Mouse (Mus musculus) megakaryocyte-erythroid progenitor cell, adult 5-6 weeks (primary cell): ENCODE data around the gene Tcf19. TPM values are rescaled to one million over a fixed set of nuclear protein-coding genes. Genes with fewer than 3 reads are reported as not detected.

ENCODE experiments used
- ATAC-seq: replicated peaks from 2 replicates; pipeline ENCODE4 v1.8.0; 2016; ENCODE audit warnings: mild to moderate bottlenecking, inconsistent platforms; ENCODE audit not compliant: severe bottlenecking, poor library complexity, low FRiP score, low TSS enrichment
- total RNA-seq, 2 experiments: library from RNA; stranded (forward) in 1 of 2; stranded (reverse) in 1 of 2; fragments of 200-1000, 215-1000 nt in 1 of 2; fragments of >200 nt in 1 of 2; fragmentation: Nextera tagmentation in 1 of 2; gene quantifications; 2 replicates each; pipeline ENCODE4 v1.2.3; 2014 to 2017

The Tcf19 gene
- 18.8 and 27.5 TPM in 2 replicates for total RNA-seq (2014; fragmentation: Nextera tagmentation)
- total RNA-seq (2017), result 4.7 and 8.1 TPM in 2 replicates

DNA sequence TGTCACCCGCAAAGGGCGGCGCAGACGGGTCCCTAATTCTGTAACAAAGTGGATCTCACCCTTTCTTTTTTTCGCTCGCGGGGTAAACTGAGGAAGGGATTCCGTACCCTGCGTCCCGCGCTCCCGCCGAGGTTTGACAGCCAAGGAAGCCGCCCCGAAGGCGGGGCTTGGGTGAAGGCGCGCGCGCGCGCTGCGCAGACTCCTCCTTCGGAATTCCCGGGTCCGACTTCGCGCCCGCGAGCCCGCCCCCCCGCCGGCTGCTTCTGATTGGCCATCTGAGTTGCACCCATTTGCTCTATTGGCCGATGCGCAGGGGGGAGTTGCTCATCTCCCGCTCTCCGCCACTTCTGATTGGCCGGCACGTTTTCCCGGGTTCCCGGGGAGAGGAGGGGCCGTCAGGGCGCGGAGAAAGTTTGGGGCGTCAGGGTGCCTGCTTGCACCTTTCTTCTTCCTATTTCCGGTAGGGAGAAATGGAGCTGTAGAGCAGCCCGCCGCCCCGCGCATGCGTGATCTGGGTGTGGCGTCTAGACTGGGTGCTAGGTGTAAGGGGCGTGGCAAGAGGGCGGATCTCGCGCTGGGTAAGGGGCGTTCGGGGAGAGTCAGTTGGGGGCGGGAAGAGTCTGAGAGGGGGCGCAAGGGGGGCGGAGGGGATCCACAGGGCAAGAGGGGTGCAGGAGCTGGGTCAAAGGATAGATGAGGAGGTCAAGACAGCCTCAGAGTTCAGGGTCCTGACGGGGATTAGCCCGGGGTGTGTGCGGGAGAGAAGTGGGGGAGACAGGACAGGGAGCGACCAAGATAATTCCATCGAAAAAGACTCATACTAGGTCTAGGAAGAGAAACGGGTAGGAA lies at the start of gene Tcf19, which contains the start of gene Cchcr1:
Gene Tcf19, minus strand, starts transcription at position 173 of the 849 bp plus-strand sequence.
Gene Cchcr1, plus strand, starts transcription at position 449 of the 849 bp plus-strand sequence.
- ATAC-seq, result peak; percentile 95

DNA sequence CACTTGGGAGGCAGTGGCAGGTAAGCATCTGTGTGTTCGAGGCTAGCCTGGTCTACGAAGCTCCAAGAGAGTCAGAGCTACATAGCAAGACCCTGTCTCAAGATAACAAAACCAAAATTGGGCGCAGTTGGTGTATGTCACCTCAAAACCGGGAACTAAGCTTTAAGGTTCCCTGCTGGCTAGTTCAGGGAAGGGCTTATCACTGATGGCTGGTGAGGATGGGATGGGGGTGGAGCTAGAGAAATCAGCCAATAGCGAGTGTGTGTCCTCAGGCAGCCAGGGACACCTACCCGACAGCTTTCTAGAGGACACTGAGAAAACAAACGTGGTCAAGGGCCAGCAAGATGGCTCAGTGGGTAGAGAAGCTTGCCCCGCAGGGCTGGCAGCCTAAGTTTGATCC lies 41.6 kb upstream of the Tcf19 start:
- ATAC-seq, result no peak

DNA sequence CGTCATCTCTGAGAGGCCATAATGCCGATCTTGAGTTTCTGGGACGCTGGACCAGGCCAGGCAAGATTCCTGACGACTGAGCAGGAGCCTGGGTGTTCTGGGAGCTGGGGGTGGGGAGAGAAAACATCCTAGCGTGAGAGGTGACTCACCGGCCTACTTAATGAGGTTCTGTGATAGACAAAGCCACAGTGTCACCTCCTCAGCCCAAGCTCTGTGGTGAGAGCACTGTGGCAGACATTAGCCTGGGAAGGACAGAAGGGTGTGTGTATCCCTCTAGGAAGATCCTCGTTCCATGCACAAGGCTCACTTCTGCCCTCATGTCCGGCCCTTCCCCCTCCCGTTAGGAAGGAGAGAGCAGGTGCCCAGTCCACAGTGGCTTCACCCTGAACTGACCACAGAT lies 40.7 kb upstream of the Tcf19 start:
- ATAC-seq, result no peak

DNA sequence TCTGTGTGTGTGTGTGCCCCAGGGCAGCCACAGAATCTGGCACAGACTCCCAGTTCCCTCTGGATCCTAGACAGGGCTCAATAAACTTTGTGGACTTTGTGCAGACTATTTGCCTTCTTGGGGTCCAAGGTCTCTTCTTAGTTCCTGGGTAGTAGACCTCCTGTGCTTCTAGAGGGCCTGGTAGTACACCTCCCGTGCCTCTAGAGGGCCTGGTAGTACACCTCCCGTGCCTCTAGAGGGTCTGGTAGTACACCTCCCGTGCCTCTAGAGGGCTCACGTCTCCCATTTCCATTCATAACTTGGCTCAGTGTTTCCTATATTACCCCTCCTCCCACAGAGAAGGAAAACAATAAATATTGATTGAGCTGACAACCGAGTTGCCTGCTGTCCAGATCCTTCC lies 40.2 kb upstream of the Tcf19 start:
- ATAC-seq, result peak; percentile 86

DNA sequence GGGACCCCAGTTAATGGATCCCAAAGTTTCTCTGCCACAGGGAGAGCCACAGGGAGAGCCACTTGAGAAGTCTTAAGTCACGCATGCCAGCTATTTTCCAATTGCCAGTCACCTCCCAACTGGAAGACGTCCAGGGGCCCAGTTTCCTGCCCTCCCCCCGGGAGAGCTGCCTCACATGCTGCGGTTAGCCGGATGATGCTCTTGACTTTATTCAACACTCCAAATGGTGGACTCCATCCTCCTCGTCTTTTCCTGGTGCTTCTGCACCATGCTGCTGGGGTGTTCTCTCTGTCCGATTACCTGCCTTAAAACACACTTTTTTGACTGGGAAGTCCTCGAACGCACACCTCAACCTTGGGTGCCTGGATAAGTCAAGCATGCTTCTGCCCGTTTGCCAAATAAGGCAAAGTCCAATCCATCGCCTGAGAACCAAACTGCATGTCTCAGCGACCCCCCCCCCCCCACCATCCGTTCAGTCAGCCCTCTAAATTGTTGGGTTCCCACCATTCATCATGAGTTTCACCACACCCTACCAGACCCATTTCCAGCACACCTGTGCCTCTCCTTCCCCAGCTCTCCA lies 39.7 kb upstream of the Tcf19 start:
- no peak for ATAC-seq

DNA sequence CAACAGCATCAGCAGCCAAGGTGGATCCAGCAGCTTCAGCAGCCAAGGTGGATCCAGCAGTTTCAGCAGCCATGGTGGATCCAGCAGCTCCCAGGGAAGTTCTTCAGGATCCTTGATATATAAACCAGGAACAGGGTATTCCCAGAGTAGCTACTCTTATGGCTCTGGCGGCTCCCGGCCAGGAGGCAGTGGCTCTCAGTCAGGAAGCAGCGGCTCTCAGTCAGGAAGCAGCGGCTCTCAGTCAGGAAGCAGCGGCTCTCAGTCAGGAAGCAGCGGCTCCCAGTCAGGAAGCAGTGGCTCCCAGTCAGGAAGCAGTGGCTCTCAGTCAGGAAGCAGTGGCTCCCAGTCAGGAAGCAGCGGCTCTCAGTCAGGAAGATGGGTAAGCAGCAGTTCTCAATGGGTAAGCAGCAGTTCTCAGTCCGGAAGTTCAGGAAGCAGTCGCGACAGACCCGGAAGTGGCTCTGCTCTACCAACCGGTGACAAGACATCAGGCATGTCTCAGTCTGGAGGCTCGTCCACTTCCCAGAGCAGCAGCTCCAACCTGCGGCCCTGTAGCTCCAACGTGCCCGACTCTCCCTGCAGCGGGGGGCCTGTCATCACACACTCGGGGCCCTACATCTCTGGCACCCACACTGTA lies 38.3 kb upstream of the Tcf19 start:
- ATAC-seq, result no peak

DNA sequence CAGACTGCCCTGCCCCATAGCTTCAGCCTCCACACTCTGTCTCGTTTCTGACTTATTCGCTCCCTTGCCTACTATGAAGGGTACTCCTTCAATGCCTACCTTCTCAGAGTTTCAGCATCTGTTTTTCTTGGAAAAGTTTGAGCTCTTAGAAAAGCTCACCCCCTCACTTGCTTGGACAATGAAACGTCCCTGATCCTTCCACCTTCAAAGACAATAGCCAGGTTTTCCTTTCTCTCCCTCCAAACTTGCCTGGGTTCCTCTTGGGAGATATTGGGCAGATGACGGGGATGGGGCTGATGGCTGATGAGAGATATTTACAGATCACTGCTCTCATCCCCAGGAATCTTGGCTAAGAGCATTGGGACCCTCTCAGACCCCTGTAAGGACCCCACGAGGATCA lies 37.7 kb upstream of the Tcf19 start:
- ATAC-seq, result no peak

DNA sequence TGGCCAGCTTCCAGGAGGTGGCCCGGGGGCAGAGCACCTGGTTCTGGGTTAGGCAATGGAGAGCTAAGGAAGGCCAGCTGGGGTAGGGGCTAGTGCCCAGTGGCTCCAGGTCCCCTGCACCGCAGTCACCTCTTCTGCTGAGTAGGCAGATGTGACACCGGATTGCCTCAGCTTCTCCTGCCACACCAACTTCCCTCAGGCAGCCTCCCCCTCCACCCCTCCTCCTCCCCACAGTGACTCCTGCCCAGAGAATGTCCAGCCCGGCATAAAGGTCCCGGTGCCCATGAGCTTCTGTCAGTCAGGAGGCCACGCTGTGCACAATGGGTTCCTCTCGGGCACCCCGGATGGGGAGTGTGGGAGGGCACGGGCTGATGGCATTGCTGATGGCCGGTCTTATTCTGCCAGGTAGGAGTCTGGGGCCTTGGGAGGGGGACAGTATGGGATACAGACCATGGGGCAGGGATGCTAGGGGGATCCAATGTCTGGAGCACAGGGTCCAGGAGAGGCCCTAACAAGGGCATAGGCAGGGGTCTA lies 35.3 kb upstream of the Tcf19 start, which contains the start of gene Cdsn:
Gene Cdsn, plus strand, starts transcription at position 248 of the 534 bp plus-strand sequence.
- no peak for ATAC-seq

DNA sequence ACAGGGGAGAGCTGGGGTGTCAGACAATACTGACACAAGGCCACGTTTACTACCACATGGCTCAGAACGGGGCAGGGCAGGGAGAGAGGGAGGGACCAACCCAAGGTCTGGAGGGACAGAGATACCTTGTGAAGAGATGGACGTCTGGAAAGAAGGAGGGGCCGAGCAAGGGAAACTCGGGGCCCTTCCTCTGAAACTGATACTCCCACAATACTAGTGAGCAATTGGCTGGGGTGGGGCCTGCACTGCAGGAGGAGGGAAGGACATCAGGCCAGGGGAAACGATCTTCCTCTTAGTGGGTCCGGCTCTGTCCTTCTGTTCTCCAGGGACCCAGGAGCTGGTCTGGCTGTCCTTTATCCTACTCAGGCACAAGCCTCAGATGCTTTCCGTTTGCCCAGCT lies 34.2 kb upstream of the Tcf19 start:
- no peak for ATAC-seq

DNA sequence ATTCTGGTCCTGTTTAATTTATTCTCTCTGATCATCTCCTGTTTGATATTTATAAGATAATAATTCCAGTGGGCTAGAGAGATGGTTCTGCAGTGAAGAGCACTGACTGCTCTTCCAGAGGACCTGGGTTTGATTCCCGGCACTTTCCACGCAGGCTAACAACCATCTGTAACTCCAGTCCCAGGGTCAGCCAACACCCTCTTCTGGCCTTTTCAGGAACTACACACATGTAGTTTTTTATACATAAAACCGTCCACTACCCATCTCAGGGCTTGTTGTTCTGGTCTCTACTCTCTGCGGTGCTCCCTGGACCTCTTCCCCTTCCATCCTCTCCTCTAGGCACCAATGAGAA lies 33.5 kb upstream of the Tcf19 start:
- ATAC-seq, result no peak

DNA sequence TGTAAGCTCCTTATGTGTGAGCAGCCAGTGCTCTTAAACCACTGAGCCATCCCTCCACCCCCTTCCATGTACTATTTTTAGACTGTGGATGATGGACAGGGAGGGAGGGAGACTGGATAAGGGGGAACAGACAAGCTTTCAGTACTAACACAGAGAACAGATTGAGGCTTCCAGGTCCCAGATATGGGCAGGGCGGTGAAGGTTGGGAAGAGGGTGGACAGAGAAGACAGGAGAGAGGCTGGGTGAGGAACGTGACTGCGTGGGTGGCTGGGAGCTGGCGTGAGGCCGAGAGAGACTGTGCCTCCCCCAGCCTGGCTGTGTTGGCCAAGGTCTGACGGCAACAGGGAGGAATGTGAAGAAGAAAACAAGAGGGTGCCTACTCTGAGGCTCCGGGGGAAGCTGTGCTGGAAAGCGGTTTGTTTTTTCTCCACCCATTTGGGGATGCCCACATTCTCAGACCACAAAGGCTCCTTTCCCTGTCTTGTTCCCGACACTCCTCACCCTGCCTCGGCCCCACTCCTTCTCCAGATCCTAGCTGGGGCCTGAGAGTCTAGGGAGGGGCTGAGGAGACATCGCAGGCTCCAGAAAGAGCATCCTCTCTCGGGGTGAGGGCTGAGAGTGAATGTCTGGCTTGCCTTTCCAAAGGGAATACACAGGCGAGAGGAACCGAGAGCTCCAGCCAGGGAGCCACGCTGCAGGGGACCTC lies 33.0 kb upstream of the Tcf19 start:
- no peak for ATAC-seq

DNA sequence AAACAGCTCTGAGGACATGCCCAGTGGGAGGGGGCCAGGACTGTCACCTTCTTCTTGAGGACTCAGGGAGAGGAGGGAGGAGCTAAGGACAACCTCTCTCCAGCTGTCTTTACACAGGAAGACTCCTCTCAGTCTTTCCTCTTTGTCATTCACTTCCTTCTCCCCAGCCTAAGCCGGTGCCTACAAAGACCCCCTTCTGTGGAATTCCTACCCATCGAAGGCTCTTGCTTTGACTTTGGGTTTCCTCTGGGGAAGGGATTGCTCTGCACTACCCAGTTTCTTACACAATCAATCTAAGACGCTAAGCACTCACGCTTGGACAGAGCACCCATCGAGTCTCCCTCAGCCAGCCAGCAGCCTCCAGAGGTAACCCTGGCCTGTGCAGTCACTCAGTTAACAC lies 32.0 kb upstream of the Tcf19 start:
- no peak for ATAC-seq

DNA sequence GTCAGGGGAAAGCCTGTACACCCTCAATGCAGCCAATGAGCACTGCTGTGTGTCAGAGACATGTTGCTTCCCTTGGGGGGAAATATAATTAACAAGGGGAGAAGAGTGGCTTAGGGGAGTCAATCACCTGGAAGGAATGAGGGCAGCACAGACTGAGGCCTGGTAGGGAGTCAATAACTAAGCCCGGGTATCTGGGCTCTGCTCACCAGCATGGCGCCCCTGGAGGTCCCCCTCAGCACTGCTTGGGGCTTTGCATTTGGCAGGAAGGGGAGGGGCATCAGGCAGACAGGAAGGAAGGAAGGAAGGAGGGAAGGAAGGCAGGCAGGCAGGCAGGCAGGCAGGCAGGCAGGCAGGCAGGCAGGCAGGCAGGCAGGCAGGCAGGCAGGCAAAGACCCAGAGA lies 30.8 kb upstream of the Tcf19 start:
- no peak for ATAC-seq

DNA sequence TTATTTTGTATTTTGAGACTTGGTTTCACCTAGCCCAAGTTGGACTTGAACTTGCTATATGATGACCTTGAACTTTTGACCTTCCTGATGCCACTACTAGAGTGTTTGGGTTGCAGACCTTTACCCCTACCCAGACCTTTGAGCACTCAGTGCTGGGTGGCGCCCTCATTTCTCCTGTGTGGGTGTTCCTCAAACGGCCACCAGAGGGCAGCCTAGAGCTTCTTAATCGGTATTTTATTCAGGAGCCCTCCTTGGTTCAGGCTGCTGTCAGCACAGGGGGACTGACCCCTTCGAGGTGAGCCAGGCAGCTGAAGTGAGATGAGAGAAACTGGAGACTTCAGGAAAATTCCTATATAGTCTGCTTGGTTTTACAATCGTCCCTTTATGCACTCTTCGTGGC lies 28.1 kb upstream of the Tcf19 start:
- ATAC-seq, result peak; percentile 39

DNA sequence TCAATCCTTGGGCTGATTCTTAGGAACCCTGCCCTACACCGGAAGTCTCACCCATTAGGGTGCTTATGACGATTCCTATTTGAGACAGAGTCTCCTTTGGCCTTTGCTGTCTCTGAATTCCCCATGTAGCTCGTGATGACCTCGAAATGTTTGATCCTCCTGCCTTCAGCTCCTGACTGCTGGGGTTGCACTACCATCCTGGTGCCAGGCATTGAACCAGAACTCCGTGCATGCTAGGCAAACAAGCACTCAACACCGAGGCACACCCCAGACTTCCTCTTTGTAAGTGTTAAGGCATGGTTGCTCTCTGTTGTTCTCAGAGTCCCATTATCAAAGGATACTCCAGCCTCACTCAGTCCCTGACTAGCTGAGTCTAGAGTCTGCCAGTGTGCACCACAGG lies 27.4 kb upstream of the Tcf19 start:
- ATAC-seq, result no peak

DNA sequence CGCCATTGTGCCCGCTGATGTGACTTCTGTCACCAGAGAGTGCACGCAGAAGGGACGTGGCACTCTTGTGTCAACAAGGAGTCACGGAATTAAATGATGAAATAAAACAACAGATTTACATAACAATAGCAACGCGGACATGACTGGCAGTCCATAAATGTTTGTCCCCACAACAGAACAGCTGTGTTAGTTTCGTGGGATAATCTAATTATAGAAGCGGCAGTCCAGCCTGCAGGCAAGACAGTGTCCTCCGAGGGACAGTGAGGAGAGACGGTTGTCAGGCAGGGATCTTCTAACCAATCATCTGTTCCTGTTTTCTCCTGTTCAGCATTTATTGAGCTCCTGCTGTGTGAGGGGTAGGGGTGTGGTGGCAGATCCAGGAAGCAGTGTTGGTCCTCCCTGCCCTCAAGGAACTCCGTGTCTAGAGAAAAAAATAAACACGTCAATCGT lies 26.8 kb upstream of the Tcf19 start:
- ATAC-seq, result no peak

DNA sequence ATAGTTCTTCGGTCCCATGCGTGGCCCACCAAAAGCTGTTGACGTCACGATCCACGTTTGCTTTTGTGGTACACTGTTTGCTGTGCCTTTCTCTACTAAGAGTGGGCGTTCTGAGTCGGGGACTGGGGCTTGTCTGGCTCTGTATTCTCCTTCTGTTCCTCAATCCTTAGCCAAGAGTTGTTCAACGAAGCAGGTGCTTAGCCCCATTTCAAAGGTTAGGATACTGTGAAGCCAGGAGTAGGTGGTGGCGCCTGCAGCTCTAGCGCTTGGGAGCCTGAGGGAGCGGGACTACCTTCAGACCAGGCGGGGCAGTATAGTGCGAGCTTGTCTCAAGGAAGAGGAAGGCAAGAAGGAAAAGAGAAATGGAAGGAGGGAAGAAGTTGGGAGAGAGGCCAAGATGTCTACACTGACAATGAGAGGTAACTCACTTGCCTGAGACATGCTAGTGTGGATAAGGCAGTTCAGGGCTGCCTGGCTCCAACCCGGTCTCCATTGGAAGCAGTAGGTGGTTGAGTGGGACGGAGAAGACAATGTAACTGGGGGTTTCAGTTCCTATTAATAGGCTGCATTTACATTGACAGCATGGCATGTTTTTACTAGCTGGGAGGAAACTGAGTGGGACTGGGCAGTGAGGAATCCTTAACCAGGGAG lies 26.3 kb upstream of the Tcf19 start:
- ATAC-seq, result no peak

DNA sequence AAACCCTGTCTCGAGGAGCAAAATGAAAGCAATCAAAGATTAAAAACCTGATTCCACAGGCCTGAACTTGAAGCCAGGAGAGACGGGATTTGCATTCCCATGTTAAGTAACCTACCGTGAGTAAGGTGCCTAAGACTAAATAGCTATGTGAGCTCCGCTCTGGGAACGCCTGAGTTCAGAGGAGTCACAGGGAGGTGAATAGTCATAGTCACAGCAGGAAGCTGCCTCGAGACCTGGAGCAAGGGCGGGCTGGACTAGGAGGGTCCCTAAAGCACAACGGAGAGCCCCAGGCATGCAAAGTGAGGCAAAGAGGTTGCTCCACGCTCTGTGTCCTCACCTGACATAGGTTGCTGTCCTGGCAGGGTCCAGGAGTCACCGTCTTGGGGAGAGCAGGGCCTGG lies 22.9 kb upstream of the Tcf19 start:
- ATAC-seq, result no peak

DNA sequence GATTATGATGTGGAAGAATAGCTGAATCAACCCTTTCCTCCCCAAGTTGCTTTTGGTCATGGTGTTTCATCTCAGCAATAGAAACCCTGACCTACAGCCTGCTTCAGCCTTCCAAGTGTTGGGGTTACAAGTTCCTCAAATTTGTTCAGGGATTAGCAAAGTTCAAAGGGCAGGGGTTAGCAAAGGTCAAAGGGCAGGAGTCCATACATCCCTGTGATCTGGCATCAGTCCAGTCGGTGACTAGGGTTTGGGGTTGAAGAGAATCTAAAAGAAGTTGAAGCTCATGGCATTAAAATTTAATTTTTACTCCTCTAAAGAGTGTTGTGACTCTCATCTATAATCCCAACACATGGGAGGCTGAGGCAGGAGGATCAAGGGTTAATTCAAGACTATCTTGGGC lies 21.9 kb upstream of the Tcf19 start:
- no peak for ATAC-seq
